Mouse (Mus musculus) lung, postnatal 0 days (tissue): Measurements from ENCODE around the gene Clstn1.

Experiments
- CTCF ChIP-seq: IDR thresholded peaks from 2 replicates; pipeline ENCODE4 v1.5.1; 2016; ENCODE audit warnings: antibody characterized with exemption, mild to moderate bottlenecking
- EP300 ChIP-seq: IDR thresholded peaks from 2 replicates; pipeline ENCODE4 v1.6.1; 2016; ENCODE audit warnings: antibody characterized with exemption, mild to moderate bottlenecking, control low read depth

- TF ChIP-seq CTCF (no peak), EP300 (no peak)
Measured at GRCm38 (mm10) chr4:149586044-149586782, at the start of gene Clstn1.
